Mouse (Mus musculus) G1E (cell line): ENCODE measurements around the gene Lrrc52.

Source experiments
- POLR2AphosphoS5 ChIP-seq: IDR thresholded peaks from 2 replicates; pipeline ENCODE4 v1.6.1; 2012; ENCODE audit warnings: low read depth, low read length, inconsistent platforms; ENCODE audit not compliant: insufficient replicate concordance
- TAL1 ChIP-seq: conservative IDR thresholded peaks from 2 replicates; pipeline ENCODE4 v1.6.1; 2012; ENCODE audit warnings: low read depth, low read length, inconsistent platforms, mixed read lengths

GRCm38 (mm10) chr1:167487933-167488332 is 21.4 kb upstream of the Lrrc52 start:
- TF ChIP-seq TAL1: no peak
- TF ChIP-seq POLR2AphosphoS5: no peak
